Mouse (Mus musculus) 3T3-L1 (cell line): ENCODE data around the gene Krt39.
A peak's percentile ranks its signal among the peaks of the same experiment; 100 is the strongest.

Experiments
- DNase-seq: peaks from one replicate; pipeline ENCODE4 v3.0.0-alpha.2; 2015; ENCODE audit warnings: low read depth, low spot score

Krt39 gene

DNA sequence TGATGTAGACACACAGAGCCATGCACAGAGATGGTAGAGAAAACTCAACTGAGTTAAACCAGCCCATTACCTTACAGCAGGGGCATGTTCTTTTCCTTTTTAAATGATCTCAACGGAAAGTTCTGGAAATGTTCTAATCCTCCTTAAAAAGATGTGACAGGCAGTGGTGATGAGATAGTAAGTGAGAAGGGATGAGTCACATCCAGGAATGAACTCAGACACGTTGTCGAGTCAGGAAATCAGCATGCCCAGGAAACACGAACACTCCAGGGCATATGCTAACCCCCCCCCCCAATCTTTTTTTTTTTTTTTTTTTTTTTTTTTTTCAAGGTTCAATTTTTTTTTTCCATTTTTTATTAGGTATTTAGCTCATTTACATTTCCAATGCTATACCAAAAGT is 48.7 kb downstream of the Krt39 start:
- DNase-seq, result peak; percentile 86

GRCm38 (mm10) chr11:99471946-99472345 is 49.2 kb downstream of the Krt39 start:
- DNase-seq, result peak; percentile 75

- no peak for DNase-seq
These were observed 51.9 kb downstream of the Krt39 start for GRCm38 (mm10) chr11:99469228-99469627.

GRCm38 (mm10) chr11:99468566-99468965 is 52.6 kb downstream of the Krt39 start:
- DNase-seq, result no peak

GRCm38 (mm10) chr11:99466316-99466715 is 54.8 kb downstream of the Krt39 start:
- DNase-seq, result peak; percentile 12

GRCm38 (mm10) chr11:99464836-99465235 is 56.3 kb downstream of the Krt39 start:
- peak; percentile 91 for DNase-seq
